Mouse (Mus musculus): Measurements from ENCODE around the gene Agpat1. TPM values are rescaled to one million over a fixed set of nuclear protein-coding genes. Genes with fewer than 3 reads are reported as not detected.

The Agpat1 gene
- polyA plus RNA-seq, 1 experiment from 2014 or later: 70.5 TPM

- no peaks in the 10 kb centered on the region; the same call in 1 of the 2 replicates for H3K4me1 ChIP-seq
- ATAC-seq (ENCODE audit: low FRiP score): no peak
- no peak overlapping the region for H3K4me2 ChIP-seq
- no peak overlapping the region for H3K4me3 ChIP-seq (replicated peaks)
- H3K9ac ChIP-seq: no peak overlapping the region
- H3K27me3 ChIP-seq: peaks cover 14% of the 10 kb centered on the region
- no peaks in the 10 kb centered on the region for H3K9me3 ChIP-seq
- H3K27ac ChIP-seq: no peak overlapping the region
- WGBS: 81% methylated on average over 13 of the region's 13 CpGs
- no peaks in the 10 kb centered on the region for H3K36me3 ChIP-seq (replicated peaks)
Observed at GRCm38 (mm10) chr17:34568421-34568820, 35.6 kb upstream of the Agpat1 start.

- 77% methylated on average over 4 of the region's 4 CpGs for WGBS
- H3K4me1 ChIP-seq: no peaks in the 10 kb centered on the region; the same call in 1 of the 2 replicates
- H3K27ac ChIP-seq: no peak overlapping the region
- no peak overlapping the region for H3K4me3 ChIP-seq (replicated peaks)
- H3K9me3 ChIP-seq: no peaks in the 10 kb centered on the region
- no peak overlapping the region for H3K4me2 ChIP-seq
- no peak for ATAC-seq (ENCODE audit: low FRiP score)
- H3K27me3 ChIP-seq: peaks cover 14% of the 10 kb centered on the region
- no peaks in the 10 kb centered on the region for H3K36me3 ChIP-seq (replicated peaks)
- H3K9ac ChIP-seq: no peak overlapping the region
Observed at GRCm38 (mm10) chr17:34569919-34570318, 34.1 kb upstream of the Agpat1 start.

GRCm38 (mm10) chr17:34571875-34572274, 32.2 kb upstream of the Agpat1 start:
- H3K36me3 ChIP-seq (replicated peaks): no peaks in the 10 kb centered on the region
- 9% methylated on average over 5 of the region's 5 CpGs for WGBS
- no peaks in the 10 kb centered on the region; the same call in 1 of the 2 replicates for H3K4me1 ChIP-seq
- no peak overlapping the region for H3K4me2 ChIP-seq
- H3K27me3 ChIP-seq: peaks cover 14% of the 10 kb centered on the region
- H3K9me3 ChIP-seq: no peaks in the 10 kb centered on the region
- H3K27ac ChIP-seq: no peak overlapping the region
- no peak overlapping the region for H3K9ac ChIP-seq
- H3K4me3 ChIP-seq (replicated peaks): no peak overlapping the region
- ATAC-seq (ENCODE audit: low FRiP score): no peak

- 5% methylated on average over 15 of the region's 15 CpGs for WGBS
- Histone ChIP-seq H3K9me3 (no peaks in the 10 kb centered on the region), H3K4me1 (no peaks in the 10 kb centered on the region; the same call in 1 of the 2 replicates), H3K27me3 (peaks cover 13% of the 10 kb centered on the region), H3K36me3 (replicated peaks) (no peaks in the 10 kb centered on the region), H3K4me2 (no peak overlapping the region), H3K4me3 (replicated peaks) (no peak overlapping the region), H3K9ac (no peak overlapping the region), H3K27ac (no peak overlapping the region)
- no peak for ATAC-seq (ENCODE audit: low FRiP score)
Observed at GRCm38 (mm10) chr17:34572361-34572760, 31.7 kb upstream of the Agpat1 start.

- Histone ChIP-seq H3K9ac (no peak overlapping the region), H3K27ac (no peak overlapping the region), H3K36me3 (replicated peaks) (no peaks in the 10 kb centered on the region), H3K4me1 (no peaks in the 10 kb centered on the region; the same call in 1 of the 2 replicates), H3K4me2 (no peak overlapping the region), H3K27me3 (no peaks in the 10 kb centered on the region), H3K9me3 (no peaks in the 10 kb centered on the region), H3K4me3 (replicated peaks) (no peak overlapping the region)
- WGBS: 68% methylated on average over 5 of the region's 5 CpGs
- no peak for ATAC-seq (ENCODE audit: low FRiP score)
Observed at GRCm38 (mm10) chr17:34576577-34576976, 27.5 kb upstream of the Agpat1 start.

- no peaks in the 10 kb centered on the region for H3K36me3 ChIP-seq (replicated peaks)
- H3K4me2 ChIP-seq: no peak overlapping the region
- 88% methylated on average over 3 of the region's 3 CpGs for WGBS
- H3K9me3 ChIP-seq: no peaks in the 10 kb centered on the region
- ATAC-seq (ENCODE audit: low FRiP score): no peak
- no peak overlapping the region for H3K9ac ChIP-seq
- no peak overlapping the region for H3K27ac ChIP-seq
- H3K4me1 ChIP-seq: no peaks in the 10 kb centered on the region
- no peaks in the 10 kb centered on the region for H3K27me3 ChIP-seq
- no peak overlapping the region for H3K4me3 ChIP-seq (replicated peaks)
Observed at GRCm38 (mm10) chr17:34578070-34578469, 26.0 kb upstream of the Agpat1 start.

GRCm38 (mm10) chr17:34582528-34582927, 21.5 kb upstream of the Agpat1 start:
- H3K27ac ChIP-seq: no peak overlapping the region
- 87% methylated on average over 12 of the region's 12 CpGs for WGBS
- H3K4me3 ChIP-seq (replicated peaks): no peak overlapping the region

GRCm38 (mm10) chr17:34583397-34583796, 20.7 kb upstream of the Agpat1 start:
- Histone ChIP-seq H3K9me3 (no peaks in the 10 kb centered on the region), H3K9ac (no peak overlapping the region), H3K4me2 (no peak overlapping the region), H3K4me1 (peaks cover 18% of the 10 kb centered on the region), H3K4me3 (replicated peaks) (no peak overlapping the region), H3K27ac (no peak overlapping the region), H3K36me3 (replicated peaks) (no peaks in the 10 kb centered on the region), H3K27me3 (no peaks in the 10 kb centered on the region)
- ATAC-seq (ENCODE audit: low FRiP score): no peak
- 71% methylated on average over 7 of the region's 7 CpGs for WGBS

More at GRCm38 (mm10) chr17:34582528-34582927, 21.5 kb upstream of the Agpat1 start:
- peaks cover 12% of the 10 kb centered on the region for H3K4me1 ChIP-seq
- H3K9me3 ChIP-seq: no peaks in the 10 kb centered on the region
- no peak overlapping the region for H3K9ac ChIP-seq
- no peaks in the 10 kb centered on the region for H3K27me3 ChIP-seq
- H3K4me2 ChIP-seq: no peak overlapping the region
- no peak for ATAC-seq (ENCODE audit: low FRiP score)
- no peaks in the 10 kb centered on the region for H3K36me3 ChIP-seq (replicated peaks)

GRCm38 (mm10) chr17:34583819-34584218, 20.2 kb upstream of the Agpat1 start:
- no peak overlapping the region for H3K4me3 ChIP-seq (replicated peaks)

GRCm38 (mm10) chr17:34585121-34585520, 18.9 kb upstream of the Agpat1 start:
- no peak overlapping the region for H3K4me3 ChIP-seq (replicated peaks)
- no peak overlapping the region for H3K4me2 ChIP-seq
- no peaks in the 10 kb centered on the region for H3K27me3 ChIP-seq
- WGBS: 87% methylated on average over 8 of the region's 8 CpGs
- no peaks in the 10 kb centered on the region for H3K9me3 ChIP-seq
- H3K9ac ChIP-seq: no peak overlapping the region; the same call in 1 of the 2 replicates
- H3K4me1 ChIP-seq: peaks cover 33% of the 10 kb centered on the region
- ATAC-seq (ENCODE audit: low FRiP score): no peak
- no peak overlapping the region for H3K27ac ChIP-seq
- no peaks in the 10 kb centered on the region for H3K36me3 ChIP-seq (replicated peaks)

More at GRCm38 (mm10) chr17:34583819-34584218, 20.2 kb upstream of the Agpat1 start:
- H3K27me3 ChIP-seq: no peaks in the 10 kb centered on the region
- H3K9me3 ChIP-seq: no peaks in the 10 kb centered on the region
- H3K9ac ChIP-seq: no peak overlapping the region
- WGBS: 84% methylated on average over 8 of the region's 8 CpGs
- no peak overlapping the region for H3K27ac ChIP-seq
- ATAC-seq (ENCODE audit: low FRiP score): no peak
- peaks cover 21% of the 10 kb centered on the region for H3K4me1 ChIP-seq
- no peaks in the 10 kb centered on the region for H3K36me3 ChIP-seq (replicated peaks)
- no peak overlapping the region for H3K4me2 ChIP-seq

- Histone ChIP-seq H3K4me1 (peaks cover 43% of the 10 kb centered on the region), H3K27me3 (no peaks in the 10 kb centered on the region)
- peak; percentile 12; the same call in 1 of the 2 replicates for ATAC-seq (ENCODE audit: low FRiP score)
Observed at GRCm38 (mm10) chr17:34585877-34586771, 17.9 kb upstream of the Agpat1 start.

GRCm38 (mm10) chr17:34586796-34587422, 17.2 kb upstream of the Agpat1 start:
- Histone ChIP-seq H3K36me3 (replicated peaks) (no peaks in the 10 kb centered on the region), H3K4me1 (peaks cover 49% of the 10 kb centered on the region)
- ATAC-seq (ENCODE audit: low FRiP score): peak; percentile 81

More at GRCm38 (mm10) chr17:34585877-34586771, 17.9 kb upstream of the Agpat1 start:
- Histone ChIP-seq H3K9me3 (no peaks in the 10 kb centered on the region), H3K4me2 (peak overlapping the region; percentile 89), H3K36me3 (replicated peaks) (no peaks in the 10 kb centered on the region), H3K27ac (peak overlapping the region; percentile 99), H3K4me3 (replicated peaks) (peak overlapping the region; percentile 60), H3K9ac (peak overlapping the region; percentile 87)
- 15% methylated on average over 32 of the region's 32 CpGs for WGBS

More at GRCm38 (mm10) chr17:34586796-34587422, 17.2 kb upstream of the Agpat1 start:
- under 1% methylated on average over 38 of the region's 38 CpGs for WGBS
- Histone ChIP-seq H3K9me3 (no peaks in the 10 kb centered on the region), H3K27ac (peak overlapping the region; percentile 99), H3K4me3 (replicated peaks) (peak overlapping the region; percentile 60), H3K27me3 (no peaks in the 10 kb centered on the region), H3K9ac (peak overlapping the region; percentile 87), H3K4me2 (peak overlapping the region; percentile 89)
